Mouse (Mus musculus) kidney, adult 2 months (tissue): ENCODE data around the gene Depdc5. TPM values are rescaled to one million over a fixed set of nuclear protein-coding genes. Genes with fewer than 3 reads are reported as not detected.

Experiments used
- DNase-seq: peaks from one replicate; pipeline ENCODE4 v3.0.0; 2021
- H3K27ac ChIP-seq: fragments of 200-500 bp; 2 replicates; pipeline ENCODE4 v1.5.1; 2012; ENCODE audit warnings: low read depth, low read length, control low read depth, inconsistent platforms; ENCODE audit not compliant: insufficient read depth
- H3K27me3 ChIP-seq: fragments of 200-500 bp; replicated peaks from 2 replicates; pipeline ENCODE4 v1.6.1; 2012; ENCODE audit warnings: mild to moderate bottlenecking, moderate library complexity, low read length, inconsistent platforms; ENCODE audit not compliant: control insufficient read depth, insufficient read depth
- H3K36me3 ChIP-seq: fragments of 200-500 bp; 2 replicates; pipeline ENCODE4 v1.6.1; 2012; ENCODE audit warnings: mild to moderate bottlenecking, moderate library complexity, low read length, inconsistent platforms; ENCODE audit not compliant: control insufficient read depth, insufficient read depth
- H3K4me1 ChIP-seq: fragments of 200-500 bp; 2 replicates; pipeline ENCODE4 v1.6.1; 2011; ENCODE audit warnings: low read length; ENCODE audit not compliant: control insufficient read depth, insufficient read depth
- H3K4me3 ChIP-seq: fragments of 200-500 bp; 2 replicates; pipeline ENCODE4 v1.5.1; 2011; ENCODE audit warnings: mild to moderate bottlenecking, low read depth, low read length, control low read depth; ENCODE audit not compliant: insufficient read depth
- CTCF ChIP-seq: fragments of 200-500 bp; conservative IDR thresholded peaks from 2 replicates; pipeline ENCODE4 v1.5.1; 2011; ENCODE audit warnings: low read depth, mild to moderate bottlenecking, control low read depth, low read length, moderate library complexity, mixed read lengths; ENCODE audit not compliant: insufficient read depth, insufficient read length
- POLR2A ChIP-seq: fragments of 200-500 bp; IDR thresholded peaks from one replicate; pipeline ENCODE4 v1.6.1; 2011; ENCODE audit warnings: low read depth, low read length, control low read depth
- WGBS: fragments of 180-500 bp; shearing (Covaris S2); methylation state at CpG from one replicate; pipeline ENCODE4 v1.1.7; 2018; 5-methylcytosine and 5-hydroxymethylcytosine counted together
- polyA plus RNA-seq: library from polyadenylated mRNA; depleted of rRNA; stranded (reverse); fragments of >200 nt; gene quantifications from 2 replicates; pipeline ENCODE4 v1.2.3, GENCODE M21; 2012

Depdc5 gene
- polyA plus RNA-seq, 1 experiment, result 11.8 TPM

DNA sequence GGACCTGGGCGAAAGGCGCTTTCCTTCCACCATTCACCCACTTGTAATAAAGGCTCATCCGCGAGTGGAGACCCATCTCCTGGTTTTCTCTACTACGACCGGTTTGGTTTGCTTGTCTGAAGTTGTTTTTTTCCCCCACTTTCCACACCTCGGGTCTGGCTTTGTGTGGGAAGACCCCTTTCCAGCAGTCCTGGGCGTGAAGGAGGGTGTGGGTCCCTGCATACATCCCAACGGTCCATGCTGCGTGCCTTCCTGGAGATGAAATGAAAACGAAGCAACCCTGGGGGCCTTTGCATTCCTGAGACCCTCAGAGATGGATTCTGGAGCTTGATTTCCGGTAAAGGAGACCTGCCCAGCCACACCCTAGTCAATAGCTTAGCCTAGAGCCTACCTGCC lies 155.9 kb downstream of the Depdc5 start:
- H3K27ac ChIP-seq, result peak overlapping the region; percentile 76; the same call in 1 of the 2 replicates
- no peaks in the 10 kb centered on the region; the same call in 1 of the 2 replicates for H3K36me3 ChIP-seq
- no peaks in the 10 kb centered on the region for H3K27me3 ChIP-seq
- DNase-seq, result no peak
- peaks cover 13% of the 10 kb centered on the region; the same call in 1 of the 2 replicates for H3K4me1 ChIP-seq
- peak overlapping the region; percentile 67 for H3K4me3 ChIP-seq
- no peak for TF ChIP-seq POLR2A
- TF ChIP-seq CTCF, result no peak
- WGBS, result 2% methylated on average over 12 of the region's 12 CpGs

DNA sequence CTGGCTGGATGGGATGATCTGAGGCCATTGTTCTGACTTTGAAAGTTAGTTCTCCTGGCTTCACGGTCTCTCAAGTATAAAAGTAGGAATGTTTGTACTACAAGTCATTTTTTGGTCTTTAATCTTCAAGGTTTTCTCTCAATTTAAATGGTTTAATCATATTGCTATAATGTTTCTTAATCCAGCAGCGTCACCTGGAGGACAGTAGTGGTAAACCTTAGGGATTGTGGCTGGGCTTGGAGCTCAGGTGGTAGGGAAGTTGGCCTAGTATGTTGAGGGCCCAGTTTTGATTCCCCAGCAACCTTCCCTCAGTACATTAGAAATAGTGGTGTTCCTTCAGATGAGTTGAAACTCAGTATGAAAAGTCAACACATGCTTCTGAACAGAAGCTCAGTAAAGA lies 158.1 kb downstream of the Depdc5 start:
- H3K27ac ChIP-seq, result no peak overlapping the region
- H3K4me1 ChIP-seq, result peaks cover 13% of the 10 kb centered on the region; the same call in 1 of the 2 replicates
- TF ChIP-seq POLR2A (no peak), CTCF (peak; percentile 61)
- no peaks in the 10 kb centered on the region for H3K27me3 ChIP-seq
- 65% methylated on average over 2 of the region's 2 CpGs for WGBS
- H3K4me3 ChIP-seq, result no peak overlapping the region
- DNase-seq, result peak; percentile 45
- H3K36me3 ChIP-seq, result no peaks in the 10 kb centered on the region; the same call in 1 of the 2 replicates

DNA sequence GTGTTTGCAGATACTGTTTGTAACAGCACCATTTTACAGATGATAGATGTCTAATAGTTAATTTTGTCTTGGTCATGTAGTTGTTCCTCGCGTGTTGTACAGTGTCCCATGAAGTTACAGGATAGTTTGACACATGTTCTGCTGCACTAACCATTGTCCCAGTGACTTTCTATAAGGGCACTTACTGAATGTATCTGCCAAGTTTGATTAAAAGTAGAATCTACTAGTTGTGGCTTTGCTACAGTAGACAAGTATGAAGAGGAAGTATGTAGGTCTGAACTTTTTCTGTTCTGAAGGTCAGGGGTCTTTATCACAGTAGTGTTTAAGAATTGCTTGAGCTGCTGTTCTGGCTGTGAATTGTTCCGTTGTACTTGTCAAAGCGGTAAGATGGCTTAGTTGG lies 159.8 kb downstream of the Depdc5 start:
- Histone ChIP-seq H3K27ac (no peak overlapping the region), H3K4me3 (no peak overlapping the region), H3K36me3 (no peaks in the 10 kb centered on the region; the same call in 1 of the 2 replicates), H3K27me3 (no peaks in the 10 kb centered on the region), H3K4me1 (peaks cover 6% of the 10 kb centered on the region; the same call in 1 of the 2 replicates)
- TF ChIP-seq POLR2A (no peak), CTCF (no peak)
- 79% methylated on average over 4 of the region's 4 CpGs for WGBS
- no peak for DNase-seq

DNA sequence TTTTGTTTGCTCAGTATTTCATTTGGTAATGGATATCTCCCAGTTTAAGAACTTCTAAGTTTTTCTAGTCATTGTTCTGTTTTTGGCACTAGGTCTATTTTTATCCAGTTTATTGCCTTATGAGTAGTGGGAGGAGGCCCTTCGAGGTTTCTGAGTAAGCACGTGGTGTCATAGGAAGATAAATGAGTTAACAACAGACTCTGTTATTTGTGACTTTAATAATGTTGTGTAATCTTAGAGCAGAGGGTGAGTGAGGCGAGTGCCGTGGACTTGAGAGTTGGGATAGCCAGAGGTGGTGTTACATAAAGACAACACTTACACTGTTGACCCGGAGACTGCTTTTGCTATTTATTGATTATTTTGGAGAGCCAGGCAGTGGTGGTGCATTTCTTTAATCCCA lies 161.0 kb downstream of the Depdc5 start:
- H3K4me1 ChIP-seq, result peaks cover 6% of the 10 kb centered on the region; the same call in 1 of the 2 replicates
- H3K36me3 ChIP-seq, result no peaks in the 10 kb centered on the region; the same call in 1 of the 2 replicates
- TF ChIP-seq POLR2A, result no peak
- no peak for TF ChIP-seq CTCF
- 24% methylated on average over 5 of the region's 5 CpGs for WGBS
- H3K27ac ChIP-seq, result no peak overlapping the region
- no peak overlapping the region for H3K4me3 ChIP-seq
- DNase-seq, result peak; percentile 24
- H3K27me3 ChIP-seq, result no peaks in the 10 kb centered on the region

GRCm38 (mm10) chr5:33028656-33029055 lies 165.2 kb downstream of the Depdc5 start:
- WGBS, result 73% methylated on average over 2 of the region's 2 CpGs
- DNase-seq, result no peak
- H3K27ac ChIP-seq, result no peak overlapping the region
- H3K36me3 ChIP-seq, result no peaks in the 10 kb centered on the region; the same call in 1 of the 2 replicates
- H3K27me3 ChIP-seq, result no peaks in the 10 kb centered on the region
- TF ChIP-seq CTCF (no peak), POLR2A (no peak)
- H3K4me3 ChIP-seq, result no peak overlapping the region
- H3K4me1 ChIP-seq, result peaks cover 5% of the 10 kb centered on the region; the same call in 1 of the 2 replicates

GRCm38 (mm10) chr5:33030425-33031175 lies 167.1 kb downstream of the Depdc5 start:
- TF ChIP-seq CTCF (no peak), POLR2A (no peak)
- WGBS, result 69% methylated on average over 4 of the region's 4 CpGs
- no peaks in the 10 kb centered on the region for H3K4me1 ChIP-seq
- H3K4me3 ChIP-seq, result no peak overlapping the region
- H3K27me3 ChIP-seq, result no peaks in the 10 kb centered on the region
- no peaks in the 10 kb centered on the region; the same call in 1 of the 2 replicates for H3K36me3 ChIP-seq
- H3K27ac ChIP-seq, result no peak overlapping the region
- no peak for DNase-seq

DNA sequence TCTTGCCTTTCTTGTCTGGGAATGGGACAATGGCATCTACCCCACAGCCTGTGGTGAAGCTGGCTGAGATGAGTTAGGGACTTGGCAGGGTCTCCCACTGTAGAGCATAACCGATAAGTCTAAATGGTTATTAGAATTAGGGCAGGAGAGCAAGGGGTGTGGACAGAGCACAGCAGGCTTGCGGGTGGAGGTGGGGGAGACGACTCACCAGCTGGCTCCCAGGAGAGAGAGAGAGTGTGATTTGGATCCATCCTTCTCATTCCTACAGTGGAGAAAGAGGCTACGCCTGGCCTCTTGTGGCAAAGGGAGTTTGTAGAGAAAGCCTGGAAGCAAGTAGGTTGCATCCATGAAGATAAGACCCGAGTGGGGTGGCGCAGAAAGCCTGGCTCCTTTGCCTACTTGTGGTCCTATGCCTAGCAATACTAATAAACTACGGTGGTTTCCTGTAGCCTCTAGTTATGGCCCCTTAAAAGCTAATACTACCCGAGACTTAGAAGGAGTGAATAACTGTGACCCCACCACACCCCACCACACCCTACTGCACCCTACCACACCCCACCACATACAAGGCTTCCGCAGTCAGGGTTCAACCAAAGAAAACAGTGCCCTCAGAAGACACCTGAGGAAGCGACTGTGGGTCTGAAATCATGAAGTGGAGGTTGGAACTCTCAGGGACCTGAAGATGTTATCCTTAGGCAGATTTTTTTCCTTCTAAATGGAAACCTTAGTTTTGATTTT lies 168.7 kb downstream of the Depdc5 start:
- TF ChIP-seq CTCF (no peak), POLR2A (no peak)
- DNase-seq, result no peak
- H3K4me1 ChIP-seq, result no peaks in the 10 kb centered on the region
- no peaks in the 10 kb centered on the region; the same call in 1 of the 2 replicates for H3K36me3 ChIP-seq
- no peaks in the 10 kb centered on the region for H3K27me3 ChIP-seq
- no peak overlapping the region for H3K27ac ChIP-seq
- H3K4me3 ChIP-seq, result no peak overlapping the region
- 91% methylated on average over 10 of the region's 10 CpGs for WGBS
